Comparison of ENCODE assay signal across 27 mouse cellular contexts in genomic region chr5:98034207-98034606, GRCm38 (mm10). TPM values are rescaled to one million over a fixed set of nuclear protein-coding genes. Genes with fewer than 3 reads are reported as not detected.
DNase-seq lines count a peak whose midpoint lies in the region; ATAC-seq and TF ChIP-seq lines count a peak whose summit lies in the region.
"Had no signal": no experiment of that assay in that cellular context is flagged by ENCODE, and none has a peak within 500 bp of the region (broad histone marks: within the 10 kb centered on the region; RNA-seq: fewer than 3 reads in every experiment).

No protein-coding gene starts in this region.

- H3K4me1 ChIP-seq in MEL (ENCODE audit: control insufficient read depth in 1 of 2, insufficient read depth in 2 of 2, low read length in 2 of 2) = peaks cover 2 to 10% of the 10 kb centered on the region in 2 experiments; a peak in 3 of 4 replicates
- H3K4me1 ChIP-seq in thymus, adult 2 months (replicated peaks; ENCODE audit: control insufficient read depth, insufficient read depth, low read length) = peaks cover 7% of the 10 kb centered on the region

- DNase-seq in gastrocnemius, postnatal 25 days = peak; percentile 21
- DNase-seq in gastrocnemius, adult 8-10 months (ENCODE audit: low spot score in 2 of 2) = no peak
- DNase-seq in MEL (ENCODE audit: low read depth, low spot score) = peak; percentile 11
- peak; percentile 46 for DNase-seq in skeletal muscle tissue, adult 2 months (ENCODE audit: low read depth, low spot score)
- no peak for DNase-seq in left cerebral cortex, adult 11 months (ENCODE audit: low spot score)
- DNase-seq in thymus, adult 2 months = no peak
- DNase-seq: adrenal gland, postnatal 25 days; cerebellum, adult 18-20 months; cerebellum, postnatal 14 days; heart, adult 2 months; heart, postnatal 4 days; kidney, adult 18-20 months; kidney, postnatal 36 days; right cerebral cortex, postnatal 25 days; spleen, adult 18-20 months; thymus, adult 18-20 months; thymus, postnatal 36 days had no signal

- H3K27me3 ChIP-seq in MEL (ENCODE audit: control insufficient read depth in 1 of 2, insufficient read depth in 2 of 2, low read length in 2 of 2) = no peaks in the 10 kb centered on the region; a peak in 2 of 4 replicates
- H3K27me3 ChIP-seq in thymus, adult 2 months (ENCODE audit: control insufficient read depth, insufficient read depth, low read length) = no peaks in the 10 kb centered on the region
- H3K27me3 ChIP-seq: embryonic facial prominence, embryonic 15.5 days; lung, embryonic 15.5 days; midbrain, embryonic 15.5 days had no signal

- no peak for TF ChIP-seq EP300 in MEL (IDR thresholded peaks at IDR 0.05; ENCODE audit: low read depth in 1 of 2, low read length in 2 of 2)

- TF ChIP-seq CTCF in MEL (IDR thresholded peaks at IDR 0.05 in 2 of 3, conservative IDR thresholded peaks at IDR 0.05 in 1 of 3; ENCODE audit: control insufficient read depth in 1 of 3, insufficient read depth in 1 of 3, low read depth in 2 of 3, low read length in 3 of 3, poor library complexity in 1 of 3, severe bottlenecking in 1 of 3) = no peak
- no peak for TF ChIP-seq CTCF in thymus, adult 2 months (IDR thresholded peaks at IDR 0.05; ENCODE audit: borderline replicate concordance, control insufficient read depth, extremely low read depth, insufficient read depth, low read length, poor library complexity)

- no peak overlapping the region for H3K9ac ChIP-seq in MEL (ENCODE audit: control insufficient read depth, low read depth, low read length, poor library complexity, severe bottlenecking)
- H3K9ac ChIP-seq: embryonic facial prominence, embryonic 15.5 days; forebrain, embryonic 13.5 days; hindbrain, embryonic 15.5 days; limb, embryonic 13.5 days; lung, embryonic 15.5 days; midbrain, embryonic 15.5 days had no signal

- H3K4me3 ChIP-seq in MEL (ENCODE audit: control insufficient read depth in 1 of 2, insufficient read depth in 1 of 2, low read depth in 2 of 2, low read length in 2 of 2) = no peak overlapping the region
- no peak overlapping the region for H3K4me3 ChIP-seq in thymus, adult 2 months (ENCODE audit: control insufficient read depth, insufficient read depth, low read length)
- H3K4me3 ChIP-seq: embryonic facial prominence, embryonic 10.5 days; embryonic facial prominence, embryonic 15.5 days; forebrain, embryonic 13.5 days; heart, adult 2 months; hindbrain, embryonic 15.5 days; layer of hippocampus, adult 2 months; limb, embryonic 13.5 days; lung, embryonic 15.5 days; midbrain, embryonic 15.5 days had no signal

- TF ChIP-seq POLR2A in MEL (IDR thresholded peaks at IDR 0.05; ENCODE audit: control insufficient read depth in 1 of 2, insufficient read depth in 1 of 2, low read depth in 1 of 2, low read length in 2 of 2, poor library complexity in 1 of 2) = no peak
- no peak for TF ChIP-seq POLR2A in thymus, adult 2 months (IDR thresholded peaks at IDR 0.05; ENCODE audit: control insufficient read depth, extremely low read depth, insufficient read depth, low read length, poor library complexity)

- H3K79me2 ChIP-seq in MEL (ENCODE audit: control insufficient read depth, insufficient read depth, low read length, poor library complexity) = peaks cover 6% of the 10 kb centered on the region

- H3K9me3 ChIP-seq in MEL (replicated peaks; ENCODE audit: insufficient read depth, low read length) = no peaks in the 10 kb centered on the region
- H3K9me3 ChIP-seq: embryonic facial prominence, embryonic 10.5 days; embryonic facial prominence, embryonic 15.5 days; forebrain, embryonic 13.5 days; hindbrain, embryonic 15.5 days; limb, embryonic 13.5 days; lung, embryonic 15.5 days; midbrain, embryonic 15.5 days had no signal

- no peak for TF ChIP-seq RAD21 in MEL (IDR thresholded peaks at IDR 0.05; ENCODE audit: low read depth, low read length)

- peak; percentile 40 for ATAC-seq in granulocyte monocyte progenitor cell, adult 5-6 weeks (replicated peaks; ENCODE audit: poor library complexity, severe bottlenecking)
- ATAC-seq: forebrain, embryonic 13.5 days; midbrain, embryonic 15.5 days had no signal

- 51% methylated on average over 2 of the region's 2 CpGs for WGBS in thymus, adult 2 months

- peaks cover 0 to 6% of the 10 kb centered on the region in 2 experiments; a peak in 2 of 4 replicates for H3K36me3 ChIP-seq in MEL (ENCODE audit: control insufficient read depth in 1 of 2, insufficient read depth in 2 of 2, low read length in 2 of 2)
- H3K36me3 ChIP-seq in thymus, adult 2 months (ENCODE audit: control insufficient read depth, insufficient read depth, low read length) = no peaks in the 10 kb centered on the region
- H3K36me3 ChIP-seq: embryonic facial prominence, embryonic 10.5 days; embryonic facial prominence, embryonic 15.5 days; hindbrain, embryonic 15.5 days; limb, embryonic 13.5 days; lung, embryonic 15.5 days; midbrain, embryonic 15.5 days had no signal

- H3K27ac ChIP-seq in MEL (ENCODE audit: control insufficient read depth, low read depth, low read length) = no peak overlapping the region
- H3K27ac ChIP-seq in thymus, adult 2 months (ENCODE audit: control insufficient read depth, insufficient read depth, low read length) = no peak overlapping the region
- H3K27ac ChIP-seq: embryonic facial prominence, embryonic 10.5 days; embryonic facial prominence, embryonic 15.5 days; forebrain, embryonic 13.5 days; heart, adult 2 months; hindbrain, embryonic 15.5 days; layer of hippocampus, adult 2 months; limb, embryonic 13.5 days; lung, embryonic 15.5 days; midbrain, embryonic 15.5 days; stomach, postnatal 0 days had no signal

TF ChIP-seq in MEL, 35 proteins besides CTCF, POLR2A, EP300 and RAD21:
- no peak for TF ChIP-seq GATA1 (IDR thresholded peaks at IDR 0.05; ENCODE audit: low read depth, low read length)
- no peak for TF ChIP-seq MYB (IDR thresholded peaks at IDR 0.05; ENCODE audit: low read depth, low read length)
- no peak for TF ChIP-seq JUND (IDR thresholded peaks at IDR 0.05; ENCODE audit: low read depth, low read length)
- TF ChIP-seq ELF1 (IDR thresholded peaks at IDR 0.05; ENCODE audit: low read depth, low read length) = no peak
- no peak for TF ChIP-seq CHD1 (IDR thresholded peaks at IDR 0.05; ENCODE audit: low read depth, low read length)
- no peak for TF ChIP-seq POLR2AphosphoS5 (IDR thresholded peaks at IDR 0.05; ENCODE audit: borderline replicate concordance, low read depth, low read length)
- TF ChIP-seq MYC (IDR thresholded peaks at IDR 0.05; ENCODE audit: low read depth, low read length) = no peak
- TF ChIP-seq KAT2A (conservative IDR thresholded peaks at IDR 0.05; ENCODE audit: low read depth, low read length) = no peak
- no peak for TF ChIP-seq E2F4 (IDR thresholded peaks at IDR 0.05; ENCODE audit: borderline replicate concordance, low read depth, low read length)
- no peak for TF ChIP-seq ZC3H11A (IDR thresholded peaks at IDR 0.05; ENCODE audit: low read depth, low read length)
- no peak for TF ChIP-seq UBTF (IDR thresholded peaks at IDR 0.05; ENCODE audit: borderline replicate concordance, insufficient read depth, low read depth, low read length)
- no peak for TF ChIP-seq ZKSCAN1 (IDR thresholded peaks at IDR 0.05; ENCODE audit: low read depth, low read length)
- no peak for TF ChIP-seq MAX (IDR thresholded peaks at IDR 0.05; ENCODE audit: low read length)
- TF ChIP-seq RCOR1 (IDR thresholded peaks at IDR 0.05; ENCODE audit: low read depth, low read length) = no peak
- TF ChIP-seq ZMIZ1 (IDR thresholded peaks at IDR 0.05; ENCODE audit: low read depth, low read length) = no peak
- no peak for TF ChIP-seq MAFK (IDR thresholded peaks at IDR 0.05; ENCODE audit: borderline replicate concordance, low read depth, low read length)
- no peak for TF ChIP-seq TBP (IDR thresholded peaks at IDR 0.05; ENCODE audit: low read depth, low read length)
- TF ChIP-seq BHLHE40 (IDR thresholded peaks at IDR 0.05; ENCODE audit: borderline replicate concordance, low read depth, low read length) = no peak
- no peak for TF ChIP-seq MXI1 (IDR thresholded peaks at IDR 0.05; ENCODE audit: low read depth, low read length)
- TF ChIP-seq CHD2 (IDR thresholded peaks at IDR 0.05; ENCODE audit: low read length) = no peak

RNA-seq across cellular contexts. Expression of gene Antxr2, which starts 3.4 kb away (rescaled TPM):
- total RNA-seq in gastrocnemius, postnatal 25 days (2021) = 10 to 100 TPM in 1 of 2 experiments, 1 to 10 TPM in 1; 9.3 to 11.0 TPM
- total RNA-seq in gastrocnemius, adult 8-10 months (2022) = 1 to 10 TPM; 4.5 to 8.2 (median 6.0) TPM
- 3.6 and 4.3 TPM in 2 replicates for total RNA-seq in MEL (2012; rRNA removed)
- polyA plus RNA-seq in MEL (2012; ENCODE audit: insufficient read depth in 1 of 2, insufficient read length in 2 of 2, low read depth in 1 of 2, low replicate concordance in 2 of 2, missing spikeins in 1 of 2) = 1 to 10 TPM in 1 of 2 experiments, not detected in 1; 5.0 TPM
- 6.1 and 9.5 TPM in 2 replicates for total RNA-seq in granulocyte monocyte progenitor cell, adult 5-6 weeks (2014; fragmentation: Nextera tagmentation)
- total RNA-seq in granulocyte monocyte progenitor cell, adult 5-6 weeks (2017) = 8.3 and 9.1 TPM in 2 replicates
- 4.5 and 5.0 TPM in 2 replicates for polyA plus RNA-seq in thymus, adult 2 months (2012; rRNA removed)

Comparison
In these comparisons a context has a peak if more than half of its experiments do, and no peak if none do; other contexts are left out.
1. DNase-seq: peak in gastrocnemius, postnatal 25 days (single experiment), MEL (single experiment) and skeletal muscle tissue, adult 2 months (single experiment); none in gastrocnemius, adult 8-10 months (0 of 2), left cerebral cortex, adult 11 months (single experiment) and thymus, adult 2 months (single experiment).